Mouse (Mus musculus) intestine, embryonic 14.5 days (tissue): ENCODE results near the gene Ldhal6b. TPM values are rescaled to one million over a fixed set of nuclear protein-coding genes. Genes with fewer than 3 reads are reported as not detected.

Source experiments
- ATAC-seq: fragments of 200-750 bp; cut with Nextera tagmentation; replicated peaks from 2 replicates; pipeline ENCODE4 v1.8.0; 2017; ENCODE audit warnings: low read depth, moderate number of reproducible peaks, moderate TSS enrichment, moderate library complexity; ENCODE audit not compliant: low FRiP score, low TSS enrichment
- DNase-seq: peaks from one replicate; pipeline ENCODE4 v3.0.0-alpha.2; 2018; ENCODE audit warnings: low spot score
- H3K27ac ChIP-seq: fragments of 300-500 bp; sonication (generic); 2 replicates; pipeline ENCODE4 v1.5.1; 2014; ENCODE audit warnings: low read depth, mild to moderate bottlenecking, control low read depth
- H3K27me3 ChIP-seq: fragments of 300-500 bp; sonication (generic); replicated peaks from 2 replicates; pipeline ENCODE4 v1.6.1; 2014; ENCODE audit warnings: low read length, control low read depth; ENCODE audit not compliant: control insufficient read depth, insufficient read depth
- H3K36me3 ChIP-seq: fragments of 300-500 bp; sonication (generic); 2 replicates; pipeline ENCODE4 v1.6.1; 2014; ENCODE audit warnings: low read length, control low read depth; ENCODE audit not compliant: control insufficient read depth, insufficient read depth
- H3K4me1 ChIP-seq: fragments of 300-500 bp; sonication (generic); replicated peaks from 2 replicates; pipeline ENCODE4 v1.6.1; 2014; ENCODE audit warnings: low read length, control low read depth, mixed read lengths; ENCODE audit not compliant: control insufficient read depth, insufficient read depth
- H3K4me2 ChIP-seq: fragments of 300-500 bp; sonication (generic); 2 replicates; pipeline ENCODE4 v1.6.1; 2014; ENCODE audit warnings: low read length
- H3K4me3 ChIP-seq: fragments of 300-500 bp; sonication (generic); 2 replicates; pipeline ENCODE4 v1.5.1; 2014; ENCODE audit warnings: low read depth, low read length, control low read depth, mixed read lengths
- H3K9ac ChIP-seq: fragments of 300-500 bp; sonication (generic); 2 replicates; pipeline ENCODE4 v1.6.1; 2014; ENCODE audit warnings: mild to moderate bottlenecking, low read length
- H3K9me3 ChIP-seq: fragments of 300-500 bp; sonication (generic); 2 replicates; pipeline ENCODE4 v1.6.1; 2016; ENCODE audit warnings: low read length, control low read depth; ENCODE audit not compliant: control insufficient read depth
- WGBS: fragments of 180-500 bp; shearing (Covaris S2); extraction: QIAGEN DNeasy Blood & Tissue Kit; methylation state at CpG from one replicate; pipeline ENCODE4 v1.1.7; 2014; 5-methylcytosine and 5-hydroxymethylcytosine counted together
- polyA plus RNA-seq: library from polyadenylated mRNA; unstranded; fragments of >200 nt; fragmentation: Nextera tagmentation; extraction: Ambion mirVana; gene quantifications from 2 replicates; pipeline ENCODE4 v1.2.1, GENCODE M21; 2014

Ldhal6b gene
- polyA plus RNA-seq, 1 experiment from 2014 or later = 0.14 TPM

- Histone ChIP-seq H3K4me3 (peak overlapping the region; percentile 83), H3K4me1 (peaks cover 15% of the 10 kb centered on the region), H3K27me3 (no peaks in the 10 kb centered on the region), H3K36me3 (peaks cover 22% of the 10 kb centered on the region), H3K9me3 (no peaks in the 10 kb centered on the region), H3K27ac (peak overlapping the region; percentile 57; the same call in 1 of the 2 replicates), H3K4me2 (peak overlapping the region; percentile 97), H3K9ac (peak overlapping the region; percentile 78)
- DNase-seq (no peak), ATAC-seq (peak; percentile 51)
- WGBS = under 1% methylated on average over 8 of the region's 8 CpGs
Observed at GRCm38 (mm10) chr17:5439831-5440158, 21.2 kb upstream of the Ldhal6b start.

GRCm38 (mm10) chr17:5429772-5430133 is 11.2 kb upstream of the Ldhal6b start:
- Histone ChIP-seq H3K4me1 (no peaks in the 10 kb centered on the region), H3K36me3 (peaks cover 47% of the 10 kb centered on the region), H3K9ac (no peak overlapping the region), H3K27me3 (no peaks in the 10 kb centered on the region), H3K27ac (no peak overlapping the region), H3K9me3 (no peaks in the 10 kb centered on the region), H3K4me2 (no peak overlapping the region), H3K4me3 (no peak overlapping the region)
- ATAC-seq = no peak; the same call in 1 of the 2 replicates
- WGBS = 78% methylated on average over 9 of the region's 9 CpGs
- DNase-seq = no peak

GRCm38 (mm10) chr17:5429090-5429771 is 10.7 kb upstream of the Ldhal6b start:
- no peaks in the 10 kb centered on the region for H3K9me3 ChIP-seq
- H3K27ac ChIP-seq = no peak overlapping the region
- no peaks in the 10 kb centered on the region for H3K4me1 ChIP-seq
- no peak overlapping the region for H3K9ac ChIP-seq
- peaks cover 47% of the 10 kb centered on the region for H3K36me3 ChIP-seq
- no peaks in the 10 kb centered on the region for H3K27me3 ChIP-seq
- peak; percentile 95 for DNase-seq
- 58% methylated on average over 10 of the region's 10 CpGs for WGBS
- ATAC-seq = peak; percentile 76
- H3K4me2 ChIP-seq = no peak overlapping the region
- no peak overlapping the region for H3K4me3 ChIP-seq

GRCm38 (mm10) chr17:5425204-5425603 is 6.6 kb upstream of the Ldhal6b start:
- H3K9me3 ChIP-seq = no peaks in the 10 kb centered on the region
- H3K9ac ChIP-seq = no peak overlapping the region
- no peak overlapping the region for H3K27ac ChIP-seq
- H3K4me2 ChIP-seq = no peak overlapping the region
- H3K4me1 ChIP-seq = no peaks in the 10 kb centered on the region
- peaks cover 20% of the 10 kb centered on the region for H3K36me3 ChIP-seq
- H3K4me3 ChIP-seq = no peak overlapping the region
- H3K27me3 ChIP-seq = no peaks in the 10 kb centered on the region
- no peak for DNase-seq
- WGBS = 44% methylated on average over 3 of the region's 3 CpGs
- ATAC-seq = no peak

- Histone ChIP-seq H3K9ac (no peak overlapping the region), H3K4me2 (no peak overlapping the region), H3K27me3 (no peaks in the 10 kb centered on the region), H3K27ac (no peak overlapping the region), H3K9me3 (no peaks in the 10 kb centered on the region), H3K36me3 (peaks cover 21% of the 10 kb centered on the region), H3K4me1 (no peaks in the 10 kb centered on the region), H3K4me3 (no peak overlapping the region)
- DNase-seq (no peak), ATAC-seq (no peak)
- 85% methylated on average over 8 of the region's 8 CpGs for WGBS
Observed at GRCm38 (mm10) chr17:5424156-5424555, 5.6 kb upstream of the Ldhal6b start.

GRCm38 (mm10) chr17:5421835-5422234 is 3.3 kb upstream of the Ldhal6b start:
- no peak overlapping the region for H3K4me2 ChIP-seq
- no peak for ATAC-seq
- peaks cover 26% of the 10 kb centered on the region for H3K36me3 ChIP-seq
- no peaks in the 10 kb centered on the region for H3K27me3 ChIP-seq
- no peak for DNase-seq
- no peaks in the 10 kb centered on the region for H3K4me1 ChIP-seq
- H3K9ac ChIP-seq = no peak overlapping the region
- H3K27ac ChIP-seq = no peak overlapping the region
- no peaks in the 10 kb centered on the region for H3K9me3 ChIP-seq
- WGBS = 53% methylated on average over 4 of the region's 4 CpGs
- no peak overlapping the region for H3K4me3 ChIP-seq

- no peak overlapping the region for H3K27ac ChIP-seq
- H3K4me3 ChIP-seq = no peak overlapping the region
- H3K9me3 ChIP-seq = no peaks in the 10 kb centered on the region
- WGBS = 69% methylated on average over 6 of the region's 6 CpGs
- no peaks in the 10 kb centered on the region for H3K4me1 ChIP-seq
- H3K36me3 ChIP-seq = peaks cover 29% of the 10 kb centered on the region
- no peak overlapping the region for H3K9ac ChIP-seq
- no peak for DNase-seq
- no peak for ATAC-seq
- no peak overlapping the region for H3K4me2 ChIP-seq
- no peaks in the 10 kb centered on the region for H3K27me3 ChIP-seq
Observed at GRCm38 (mm10) chr17:5419771-5420518, 1.4 kb upstream of the Ldhal6b start.

- Histone ChIP-seq H3K9ac (no peak overlapping the region), H3K4me1 (no peaks in the 10 kb centered on the region), H3K9me3 (no peaks in the 10 kb centered on the region), H3K36me3 (peaks cover 29% of the 10 kb centered on the region), H3K27ac (no peak overlapping the region), H3K27me3 (no peaks in the 10 kb centered on the region), H3K4me2 (no peak overlapping the region), H3K4me3 (no peak overlapping the region)
- DNase-seq (no peak), ATAC-seq (no peak; the same call in 1 of the 2 replicates)
- 85% methylated on average over 9 of the region's 9 CpGs for WGBS
Observed at GRCm38 (mm10) chr17:5419056-5419455, 489 bp upstream of the Ldhal6b start.

- no peak overlapping the region for H3K27ac ChIP-seq
- 92% methylated on average over 3 of the region's 3 CpGs for whole genome bisulfite sequencing
- DNase-seq (no peak), ATAC-seq (no peak)
- H3K36me3 ChIP-seq = peaks cover 34% of the 10 kb centered on the region
- H3K27me3 ChIP-seq = no peaks in the 10 kb centered on the region
- H3K4me3 ChIP-seq = no peak overlapping the region
- H3K9me3 ChIP-seq = no peaks in the 10 kb centered on the region
- no peak overlapping the region for H3K4me2 ChIP-seq
- no peaks in the 10 kb centered on the region for H3K4me1 ChIP-seq
- H3K9ac ChIP-seq = no peak overlapping the region
Observed at GRCm38 (mm10) chr17:5416518-5416917, 2.0 kb downstream of the Ldhal6b start.
